Mouse (Mus musculus) cerebellum, adult 2 months (tissue): ENCODE results near the gene Zfyve19.

Experiments
- CTCF ChIP-seq: fragments of 200-500 bp; IDR thresholded peaks from 2 replicates; pipeline ENCODE4 v1.5.1; 2011; ENCODE audit warnings: low read depth, mild to moderate bottlenecking, control low read depth, low read length, moderate library complexity, borderline replicate concordance; ENCODE audit not compliant: insufficient read depth
- POLR2A ChIP-seq: fragments of 200-500 bp; IDR thresholded peaks from 2 replicates; pipeline ENCODE4 v1.6.1; 2011; ENCODE audit warnings: low read length, control low read depth, borderline replicate concordance; ENCODE audit not compliant: insufficient read depth

DNA sequence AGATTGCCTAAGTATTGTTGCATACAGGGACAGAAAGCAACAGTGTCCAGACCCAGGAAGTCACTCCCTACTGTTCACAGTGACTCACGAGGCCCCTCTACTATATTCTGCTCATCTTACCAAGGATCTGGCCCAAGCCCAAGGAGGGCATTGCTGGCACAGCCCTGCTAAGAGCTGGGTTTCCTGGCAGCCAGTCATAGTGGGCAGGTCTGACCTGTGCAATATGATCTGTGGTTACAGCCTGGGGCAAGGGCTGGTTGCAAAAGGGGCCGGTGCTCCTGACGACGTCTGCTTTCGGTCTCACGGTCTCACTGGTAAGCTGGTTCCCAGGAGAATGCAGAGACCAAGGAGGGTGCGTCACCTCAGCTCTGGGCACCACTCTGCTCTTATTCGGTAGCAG is 54.6 kb downstream of the Zfyve19 start:
- TF ChIP-seq CTCF (no peak), POLR2A (no peak)
